In genomic region chr13:21225206-21225605, GRCm38 (mm10) we compare ENCODE assay signal across 23 mouse cellular contexts.
"Had no signal": no experiment of that assay in that cellular context is flagged by ENCODE, and none has a peak within 500 bp of the region (broad histone marks: within the 10 kb centered on the region; RNA-seq: fewer than 3 reads in every experiment).

No protein-coding gene starts in this region.

- H3K4me2 ChIP-seq: limb, embryonic 13.5 days; liver, embryonic 12.5 days; liver, embryonic 15.5 days; lung, embryonic 15.5 days; midbrain, embryonic 12.5 days; midbrain, embryonic 15.5 days; neural tube, embryonic 12.5 days; neural tube, embryonic 15.5 days; stomach, embryonic 15.5 days had no signal

- H3K4me1 ChIP-seq: midbrain, embryonic 12.5 days; stomach, embryonic 15.5 days had no signal

- H3K27ac ChIP-seq: limb, embryonic 13.5 days; liver, embryonic 12.5 days; liver, embryonic 15.5 days; lung, embryonic 15.5 days; midbrain, embryonic 12.5 days; midbrain, embryonic 15.5 days; neural tube, embryonic 12.5 days; neural tube, embryonic 15.5 days; stomach, embryonic 15.5 days had no signal

- H3K27me3 ChIP-seq: limb, embryonic 13.5 days; lung, embryonic 15.5 days; midbrain, embryonic 12.5 days; neural tube, embryonic 12.5 days; stomach, embryonic 15.5 days had no signal

- H3K4me3 ChIP-seq: limb, embryonic 13.5 days; liver, embryonic 12.5 days; liver, embryonic 15.5 days; lung, embryonic 15.5 days; megakaryocyte, embryonic 14.5 days; midbrain, embryonic 12.5 days; midbrain, embryonic 15.5 days; neural tube, embryonic 12.5 days; neural tube, embryonic 15.5 days; stomach, embryonic 15.5 days had no signal

- H3K36me3 ChIP-seq: limb, embryonic 13.5 days; liver, embryonic 12.5 days; liver, embryonic 15.5 days; lung, embryonic 15.5 days; midbrain, embryonic 12.5 days; midbrain, embryonic 15.5 days; neural tube, embryonic 12.5 days; neural tube, embryonic 15.5 days; stomach, embryonic 15.5 days had no signal

- DNase-seq: kidney, adult 18-20 months; kidney, adult 9 months; kidney, postnatal 14 days; kidney, postnatal 4 days; left cerebral cortex, postnatal 4 days; liver; lung, adult 18-20 months; lung, postnatal 10 days; lung, postnatal 36 days; right cerebral cortex, adult 18-20 months; right cerebral cortex, postnatal 25 days; spleen, adult 18-20 months; thymus, postnatal 36 days had no signal

- H3K9me3 ChIP-seq: limb, embryonic 13.5 days; liver, embryonic 12.5 days; liver, embryonic 15.5 days; lung, embryonic 15.5 days; megakaryocyte, embryonic 14.5 days; midbrain, embryonic 12.5 days; midbrain, embryonic 15.5 days; neural tube, embryonic 12.5 days; neural tube, embryonic 15.5 days; stomach, embryonic 15.5 days had no signal

- H3K9ac ChIP-seq: limb, embryonic 13.5 days; liver, embryonic 12.5 days; liver, embryonic 15.5 days; lung, embryonic 15.5 days; midbrain, embryonic 12.5 days; midbrain, embryonic 15.5 days; neural tube, embryonic 12.5 days; neural tube, embryonic 15.5 days; stomach, embryonic 15.5 days had no signal
